Mouse (Mus musculus): Measurements from ENCODE around the gene Arhgap9. TPM values are rescaled to one million over a fixed set of nuclear protein-coding genes. Genes with fewer than 3 reads are reported as not detected.

Gene Arhgap9
- polyA plus RNA-seq, 1 experiment, result 131 TPM

- no peak for TF ChIP-seq POLR2A (IDR thresholded peaks at IDR 0.05; ENCODE audit: borderline replicate concordance, low read depth, low read length)
Measured at GRCm38 (mm10) chr10:127290930-127291880, 30.6 kb upstream of the Arhgap9 start.

GRCm38 (mm10) chr10:127291881-127292638 is 29.7 kb upstream of the Arhgap9 start:
- H3K4me1 ChIP-seq (ENCODE audit: control insufficient read depth, insufficient read depth, low read length), result peaks cover 18% of the 10 kb centered on the region
- TF ChIP-seq CTCF (IDR thresholded peaks at IDR 0.05; ENCODE audit: low read depth, low read length) (no peak), POLR2A (IDR thresholded peaks at IDR 0.05; ENCODE audit: borderline replicate concordance, low read depth, low read length) (no peak)
- peak overlapping the region; percentile 70 for H3K4me3 ChIP-seq (ENCODE audit: insufficient read depth, low read length)
- peak overlapping the region; percentile 21 for H3K27ac ChIP-seq (ENCODE audit: insufficient read depth, low read depth, low read length)

More at GRCm38 (mm10) chr10:127290930-127291880, 30.6 kb upstream of the Arhgap9 start:
- Histone ChIP-seq H3K4me3 (ENCODE audit: insufficient read depth, low read length) (peak overlapping the region; percentile 70), H3K27ac (ENCODE audit: insufficient read depth, low read depth, low read length) (peak overlapping the region; percentile 77), H3K4me1 (ENCODE audit: control insufficient read depth, insufficient read depth, low read length) (peaks cover 22% of the 10 kb centered on the region)

GRCm38 (mm10) chr10:127292987-127293538 is 28.7 kb upstream of the Arhgap9 start:
- Histone ChIP-seq H3K4me1 (ENCODE audit: control insufficient read depth, insufficient read depth, low read length) (peaks cover 14% of the 10 kb centered on the region), H3K4me3 (ENCODE audit: insufficient read depth, low read length) (peak overlapping the region; percentile 29; the same call in 1 of the 2 replicates), H3K27ac (ENCODE audit: insufficient read depth, low read depth, low read length) (peak overlapping the region; percentile 49)
- TF ChIP-seq CTCF (IDR thresholded peaks at IDR 0.05; ENCODE audit: low read depth, low read length), result no peak
- TF ChIP-seq POLR2A (IDR thresholded peaks at IDR 0.05; ENCODE audit: borderline replicate concordance, low read depth, low read length), result no peak

GRCm38 (mm10) chr10:127293590-127294113 is 28.1 kb upstream of the Arhgap9 start:
- Histone ChIP-seq H3K4me1 (ENCODE audit: control insufficient read depth, insufficient read depth, low read length) (peaks cover 14% of the 10 kb centered on the region), H3K4me3 (ENCODE audit: insufficient read depth, low read length) (no peak overlapping the region), H3K27ac (ENCODE audit: insufficient read depth, low read depth, low read length) (peak overlapping the region; percentile 49; the same call in 1 of the 2 replicates)
- TF ChIP-seq CTCF (IDR thresholded peaks at IDR 0.05; ENCODE audit: low read depth, low read length), result no peak
- TF ChIP-seq POLR2A (IDR thresholded peaks at IDR 0.05; ENCODE audit: borderline replicate concordance, low read depth, low read length), result no peak

- Histone ChIP-seq H3K27ac (ENCODE audit: insufficient read depth, low read depth, low read length) (no peak overlapping the region), H3K4me1 (ENCODE audit: control insufficient read depth, insufficient read depth, low read length) (peaks cover 10% of the 10 kb centered on the region), H3K4me3 (ENCODE audit: insufficient read depth, low read length) (no peak overlapping the region)
- TF ChIP-seq CTCF (IDR thresholded peaks at IDR 0.05; ENCODE audit: low read depth, low read length) (no peak), POLR2A (IDR thresholded peaks at IDR 0.05; ENCODE audit: borderline replicate concordance, low read depth, low read length) (no peak)
Measured at GRCm38 (mm10) chr10:127294895-127295510, 26.8 kb upstream of the Arhgap9 start.

GRCm38 (mm10) chr10:127295986-127296794 is 25.6 kb upstream of the Arhgap9 start:
- TF ChIP-seq POLR2A (IDR thresholded peaks at IDR 0.05; ENCODE audit: borderline replicate concordance, low read depth, low read length) (no peak), CTCF (IDR thresholded peaks at IDR 0.05; ENCODE audit: low read depth, low read length) (no peak)
- Histone ChIP-seq H3K4me1 (ENCODE audit: control insufficient read depth, insufficient read depth, low read length) (peaks cover 10% of the 10 kb centered on the region), H3K27ac (ENCODE audit: insufficient read depth, low read depth, low read length) (no peak overlapping the region), H3K4me3 (ENCODE audit: insufficient read depth, low read length) (no peak overlapping the region)

GRCm38 (mm10) chr10:127297015-127297871 is 24.5 kb upstream of the Arhgap9 start:
- Histone ChIP-seq H3K4me1 (ENCODE audit: control insufficient read depth, insufficient read depth, low read length) (peaks cover 10% of the 10 kb centered on the region), H3K4me3 (ENCODE audit: insufficient read depth, low read length) (no peak overlapping the region), H3K27ac (ENCODE audit: insufficient read depth, low read depth, low read length) (no peak overlapping the region)
- TF ChIP-seq CTCF (IDR thresholded peaks at IDR 0.05; ENCODE audit: low read depth, low read length), result 0 out of 2 replicates have a peak, but pooled peaks have one; percentile 13
- TF ChIP-seq POLR2A (IDR thresholded peaks at IDR 0.05; ENCODE audit: borderline replicate concordance, low read depth, low read length), result no peak

GRCm38 (mm10) chr10:127300361-127300760 is 21.4 kb upstream of the Arhgap9 start:
- Histone ChIP-seq H3K27ac (ENCODE audit: insufficient read depth, low read depth, low read length) (no peak overlapping the region), H3K4me3 (ENCODE audit: insufficient read depth, low read length) (no peak overlapping the region), H3K4me1 (ENCODE audit: control insufficient read depth, insufficient read depth, low read length) (no peaks in the 10 kb centered on the region)
- TF ChIP-seq CTCF (IDR thresholded peaks at IDR 0.05; ENCODE audit: low read depth, low read length) (no peak), POLR2A (IDR thresholded peaks at IDR 0.05; ENCODE audit: borderline replicate concordance, low read depth, low read length) (no peak)

Data from bone marrow macrophage, adult 2 months (primary cell).